Mouse (Mus musculus) liver, embryonic 13.5 days (tissue): Measurements from ENCODE around the gene Fbxw2. TPM values are rescaled to one million over a fixed set of nuclear protein-coding genes. Genes with fewer than 3 reads are reported as not detected.

Source experiments
- ATAC-seq: fragments of 200-750 bp; cut with Nextera tagmentation; 2 replicates; pipeline ENCODE4 v1.8.0; 2017; ENCODE audit warnings: low read depth, mild to moderate bottlenecking, moderate number of reproducible peaks, moderate library complexity
- DNase-seq: peaks from one replicate; pipeline ENCODE4 v3.0.0; 2022
- H3K27ac ChIP-seq: fragments of 300-500 bp; sonication (generic); 2 replicates; pipeline ENCODE4 v1.5.1; 2015; ENCODE audit warnings: moderate library complexity, mild to moderate bottlenecking, inconsistent platforms
- H3K27me3 ChIP-seq: fragments of 300-500 bp; sonication (generic); 2 replicates; pipeline ENCODE4 v1.6.1; 2015; ENCODE audit warnings: mild to moderate bottlenecking, inconsistent platforms
- H3K36me3 ChIP-seq: fragments of 300-500 bp; sonication (generic); 2 replicates; pipeline ENCODE4 v1.6.1; 2015; ENCODE audit warnings: mild to moderate bottlenecking, inconsistent platforms
- H3K4me1 ChIP-seq: fragments of 300-500 bp; sonication (generic); replicated peaks from 2 replicates; pipeline ENCODE4 v1.6.1; 2015; ENCODE audit warnings: inconsistent platforms
- H3K4me2 ChIP-seq: fragments of 300-500 bp; sonication (generic); 2 replicates; pipeline ENCODE4 v1.6.1; 2015; ENCODE audit warnings: inconsistent platforms, mild to moderate bottlenecking, moderate library complexity
- H3K4me3 ChIP-seq: fragments of 300-500 bp; sonication (generic); replicated peaks from 2 replicates; pipeline ENCODE4 v1.5.1; 2015; ENCODE audit warnings: mild to moderate bottlenecking, inconsistent platforms
- H3K9ac ChIP-seq: fragments of 300-500 bp; sonication (generic); 2 replicates; pipeline ENCODE4 v1.6.1; 2015; ENCODE audit warnings: mild to moderate bottlenecking, inconsistent platforms
- H3K9me3 ChIP-seq: fragments of 300-500 bp; sonication (generic); replicated peaks from 2 replicates; pipeline ENCODE4 v1.6.1; 2016; ENCODE audit warnings: inconsistent platforms
- WGBS: fragments of 180-500 bp; shearing (Covaris S2); methylation state at CpG from one replicate; pipeline ENCODE4 v1.1.7; 2015; ENCODE audit not compliant: insufficient replicate concordance; 5-methylcytosine and 5-hydroxymethylcytosine counted together
- polyA plus RNA-seq: library from polyadenylated mRNA; unstranded; fragments of >200 nt; fragmentation: Nextera tagmentation; extraction: Ambion mirVana; gene quantifications from 2 replicates; pipeline ENCODE4 v1.2.1, GENCODE M21; 2015

Fbxw2 gene
- 57.7 and 61.5 TPM in 2 replicates for polyA plus RNA-seq

DNA sequence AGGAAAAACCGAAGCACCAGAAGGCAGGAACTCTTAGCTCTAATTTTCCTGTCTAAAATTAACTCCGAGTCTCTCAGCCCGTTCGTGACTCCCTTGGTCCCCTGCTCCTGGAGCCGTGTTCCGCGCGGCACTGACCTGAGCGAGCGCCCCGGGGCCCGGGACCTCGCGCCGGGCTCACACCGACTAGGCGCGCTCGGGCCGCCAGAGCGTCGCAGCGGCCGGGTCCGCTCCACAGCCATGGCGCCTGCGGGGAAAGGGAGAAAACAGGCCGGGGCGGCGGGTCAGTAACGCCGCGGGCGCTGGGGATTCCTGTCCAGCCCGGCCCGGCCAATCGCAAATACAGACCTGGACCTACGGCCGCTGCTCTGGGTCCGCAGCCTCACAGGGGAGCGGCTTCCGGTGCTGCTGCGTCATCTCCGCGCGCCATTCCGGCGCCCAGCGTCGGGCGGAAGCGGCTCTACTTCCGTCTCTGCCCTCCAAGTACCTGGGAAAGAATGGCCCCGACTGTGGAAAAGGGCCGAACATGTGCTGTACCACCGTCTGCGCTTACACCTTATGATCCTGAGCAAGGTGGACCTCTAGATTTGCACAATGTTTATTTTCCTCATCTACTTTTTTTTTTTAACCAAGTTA lies at the start of gene Fbxw2:
TSS of gene Fbxw2 (minus strand) at position 485 of the 633 bp plus-strand sequence.
- ATAC-seq (peak; percentile 93), DNase-seq (peak; percentile 83)
- Histone ChIP-seq H3K9ac (peak within 1 kb of the TSS; percentile 97), H3K36me3 (peaks cover 21% of the 10 kb centered on the region), H3K27me3 (no peaks in the 10 kb centered on the region), H3K9me3 (no peaks in the 10 kb centered on the region), H3K4me1 (peaks cover 52% of the 10 kb centered on the region), H3K27ac (peak within 1 kb of the TSS; percentile 92), H3K4me2 (peak within 1 kb of the TSS; percentile 81), H3K4me3 (peak within 1 kb of the TSS; percentile 93)
- under 1% methylated on average over 57 of the region's 57 CpGs for WGBS

GRCm38 (mm10) chr2:34874816-34875345 lies 48.8 kb upstream of the Fbxw2 start, which contains the start of gene Psmd5:
TSS of gene Psmd5 (minus strand) at chr2:34874968.
- no peak for DNase-seq
- peaks cover 45% of the 10 kb centered on the region for H3K27me3 ChIP-seq
- ATAC-seq: no peak
- H3K27ac ChIP-seq: peak within 1 kb of the TSS; percentile 55
- peak within 1 kb of the TSS; percentile 39 for H3K9ac ChIP-seq
- H3K4me3 ChIP-seq: peak within 1 kb of the TSS; percentile 46
- no peaks in the 10 kb centered on the region for H3K36me3 ChIP-seq
- no peaks in the 10 kb centered on the region for H3K9me3 ChIP-seq
- H3K4me2 ChIP-seq: peak within 1 kb of the TSS; percentile 42
- 22% methylated on average over 8 of the region's 8 CpGs for WGBS
- H3K4me1 ChIP-seq: peaks cover 15% of the 10 kb centered on the region

GRCm38 (mm10) chr2:34874271-34874670 lies 48.2 kb upstream of the Fbxw2 start, which contains the start of gene Cutal:
TSS of gene Cutal (plus strand) at chr2:34874396.
- DNase-seq (no peak), ATAC-seq (no peak)
- H3K27ac ChIP-seq: peak within 1 kb of the TSS; percentile 55
- H3K4me1 ChIP-seq: peaks cover 21% of the 10 kb centered on the region
- H3K9me3 ChIP-seq: no peaks in the 10 kb centered on the region
- peaks cover 45% of the 10 kb centered on the region for H3K27me3 ChIP-seq
- H3K4me3 ChIP-seq: peak within 1 kb of the TSS; percentile 46
- peak within 1 kb of the TSS; percentile 42 for H3K4me2 ChIP-seq
- no peaks in the 10 kb centered on the region for H3K36me3 ChIP-seq
- WGBS: 11% methylated on average over 14 of the region's 14 CpGs
- peak within 1 kb of the TSS; percentile 39 for H3K9ac ChIP-seq

GRCm38 (mm10) chr2:34870520-34871474 lies 44.7 kb upstream of the Fbxw2 start:
- Histone ChIP-seq H3K9me3 (no peaks in the 10 kb centered on the region), H3K4me2 (peak overlapping the region; percentile 84), H3K4me3 (peak overlapping the region; percentile 86), H3K36me3 (peaks cover 27% of the 10 kb centered on the region), H3K4me1 (peaks cover 41% of the 10 kb centered on the region), H3K9ac (peak overlapping the region; percentile 94), H3K27me3 (peaks cover 30% of the 10 kb centered on the region), H3K27ac (peak overlapping the region; percentile 97)
- WGBS: under 1% methylated on average over 67 of the region's 67 CpGs
- DNase-seq (peak; percentile 99), ATAC-seq (peak; percentile 90)

DNA sequence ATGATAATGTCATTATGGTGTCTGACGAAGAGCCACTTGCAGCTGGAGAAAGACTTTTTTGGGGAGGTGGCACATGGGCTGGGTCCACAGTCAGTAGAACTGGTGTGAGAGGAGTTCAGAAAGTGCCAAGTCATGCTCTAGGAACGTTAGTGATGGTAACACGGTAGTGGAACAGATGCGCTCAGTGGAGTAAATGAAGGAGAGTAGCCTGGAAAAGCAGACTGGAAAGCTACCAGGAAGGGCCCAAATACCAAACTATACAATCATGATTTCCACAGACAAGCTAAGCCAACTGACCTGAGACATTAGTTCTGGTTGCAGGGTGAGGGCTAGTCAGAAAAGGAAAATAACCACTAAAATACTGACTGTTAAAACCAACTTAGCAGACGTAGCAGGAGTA lies 43.6 kb upstream of the Fbxw2 start:
- H3K27me3 ChIP-seq: peaks cover 21% of the 10 kb centered on the region
- H3K4me3 ChIP-seq: peak overlapping the region; percentile 86
- no peaks in the 10 kb centered on the region for H3K9me3 ChIP-seq
- H3K4me2 ChIP-seq: peak overlapping the region; percentile 84
- DNase-seq: peak; percentile 74
- peaks cover 38% of the 10 kb centered on the region for H3K36me3 ChIP-seq
- 9% methylated on average over 5 of the region's 5 CpGs for WGBS
- peak overlapping the region; percentile 97 for H3K27ac ChIP-seq
- peak; percentile 83 for ATAC-seq
- H3K4me1 ChIP-seq: peaks cover 41% of the 10 kb centered on the region
- H3K9ac ChIP-seq: peak overlapping the region; percentile 94

DNA sequence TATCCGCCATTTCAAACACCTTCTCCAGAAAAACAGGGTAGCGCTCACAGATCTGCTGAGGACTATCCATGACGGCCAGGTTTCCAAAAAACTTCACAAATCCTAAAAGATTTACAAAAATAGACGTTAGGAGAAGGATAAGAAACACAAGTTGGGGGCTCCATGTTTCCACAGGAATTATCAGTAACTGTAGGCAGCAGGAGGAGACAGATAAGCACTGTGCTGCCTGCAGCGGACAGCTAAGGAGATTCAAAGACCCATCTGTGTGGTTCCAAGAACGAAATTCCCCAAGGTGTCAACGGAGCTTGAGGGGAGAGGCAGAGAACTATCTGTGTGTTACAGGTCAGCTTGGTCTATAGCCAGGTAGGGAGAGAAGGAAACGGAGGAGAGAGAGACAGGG lies 31.6 kb upstream of the Fbxw2 start:
- peaks cover 11% of the 10 kb centered on the region for H3K4me1 ChIP-seq
- 43% methylated on average over 8 of the region's 8 CpGs for WGBS
- H3K4me2 ChIP-seq: no peak overlapping the region
- DNase-seq: peak; percentile 23
- no peak overlapping the region for H3K27ac ChIP-seq
- H3K27me3 ChIP-seq: no peaks in the 10 kb centered on the region
- no peak overlapping the region for H3K4me3 ChIP-seq
- peaks cover 93% of the 10 kb centered on the region for H3K36me3 ChIP-seq
- ATAC-seq: peak; percentile 41; the same call in 1 of the 2 replicates
- no peak overlapping the region for H3K9ac ChIP-seq
- H3K9me3 ChIP-seq: no peaks in the 10 kb centered on the region

DNA sequence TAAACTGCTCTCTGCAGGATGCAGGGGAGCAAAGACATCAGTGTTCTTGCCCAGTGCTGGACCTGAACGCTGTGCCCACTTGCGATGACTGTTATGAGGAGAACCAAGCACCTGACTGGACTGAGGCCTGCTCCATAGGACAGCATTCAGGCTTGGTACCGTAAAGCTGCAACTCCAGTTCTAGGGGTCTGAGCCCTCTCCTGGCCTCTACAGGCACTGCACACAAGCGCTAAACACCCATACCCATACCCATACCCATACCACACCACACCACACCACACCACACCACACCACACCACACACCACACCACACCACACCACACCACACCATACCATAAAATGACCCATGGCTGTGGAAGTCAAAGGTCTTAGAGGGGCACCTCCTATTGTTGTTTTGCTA lies 29.2 kb upstream of the Fbxw2 start:
- Histone ChIP-seq H3K27ac (no peak overlapping the region), H3K4me3 (no peak overlapping the region), H3K9me3 (no peaks in the 10 kb centered on the region), H3K9ac (no peak overlapping the region), H3K4me2 (no peak overlapping the region), H3K36me3 (peaks cover 99% of the 10 kb centered on the region), H3K4me1 (peaks cover 11% of the 10 kb centered on the region), H3K27me3 (no peaks in the 10 kb centered on the region)
- ATAC-seq (no peak), DNase-seq (no peak)
- 93% methylated on average over 4 of the region's 4 CpGs for WGBS

DNA sequence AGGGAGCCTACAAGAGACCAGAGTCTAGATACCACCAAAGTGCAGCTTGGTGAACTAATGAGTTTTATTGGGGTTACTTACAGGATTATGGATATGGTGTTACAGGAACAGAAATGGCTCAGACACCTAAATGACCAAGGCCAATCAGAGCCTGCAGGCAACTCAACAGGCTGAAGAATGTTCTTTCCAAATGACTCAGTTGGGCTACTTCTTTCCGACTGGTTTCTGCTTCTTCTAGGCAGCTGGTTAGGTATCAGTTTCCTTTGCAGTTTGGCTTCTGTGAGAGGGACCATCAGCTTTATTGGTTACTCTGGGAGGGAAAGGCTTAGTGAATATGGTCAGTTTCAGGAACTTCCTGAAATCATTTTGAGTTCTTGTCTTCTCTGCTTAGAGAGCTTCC lies 21.6 kb upstream of the Fbxw2 start:
- Histone ChIP-seq H3K9me3 (no peaks in the 10 kb centered on the region), H3K4me1 (no peaks in the 10 kb centered on the region), H3K9ac (no peak overlapping the region), H3K36me3 (peaks cover 38% of the 10 kb centered on the region), H3K4me3 (no peak overlapping the region), H3K4me2 (no peak overlapping the region), H3K27me3 (no peaks in the 10 kb centered on the region), H3K27ac (no peak overlapping the region)
- ATAC-seq: no peak
- 84% methylated on average over 1 of the region's 1 CpGs for WGBS
- DNase-seq: no peak

GRCm38 (mm10) chr2:34843211-34843939 lies 17.3 kb upstream of the Fbxw2 start:
- 68% methylated on average over 11 of the region's 11 CpGs for WGBS
- Histone ChIP-seq H3K4me2 (no peak overlapping the region), H3K4me1 (no peaks in the 10 kb centered on the region), H3K36me3 (no peaks in the 10 kb centered on the region), H3K9me3 (no peaks in the 10 kb centered on the region), H3K9ac (no peak overlapping the region), H3K27me3 (no peaks in the 10 kb centered on the region), H3K4me3 (no peak overlapping the region), H3K27ac (no peak overlapping the region)
- no peak for ATAC-seq
- DNase-seq: no peak

DNA sequence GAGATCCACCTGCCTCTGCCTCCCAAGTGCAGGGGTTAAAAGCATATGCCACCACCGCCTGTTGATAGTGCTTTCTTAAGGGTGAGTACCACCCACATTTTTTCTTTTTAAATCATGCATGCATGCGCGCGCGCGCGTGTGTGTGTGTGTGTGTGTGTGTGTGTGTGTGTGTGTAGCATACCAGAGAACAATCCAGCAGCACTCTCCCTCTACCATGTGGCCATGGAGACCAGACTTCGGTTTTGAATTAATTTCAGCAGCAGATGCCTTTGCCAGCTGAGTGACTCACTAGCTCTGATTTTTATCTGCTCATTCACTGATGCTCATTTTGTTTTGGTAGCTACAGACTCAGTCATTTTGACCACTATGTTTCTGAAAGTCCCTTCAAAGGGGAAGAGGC lies 15.6 kb upstream of the Fbxw2 start:
- no peaks in the 10 kb centered on the region for H3K36me3 ChIP-seq
- no peak overlapping the region for H3K4me2 ChIP-seq
- no peak overlapping the region for H3K27ac ChIP-seq
- no peaks in the 10 kb centered on the region for H3K9me3 ChIP-seq
- no peak for ATAC-seq
- no peak overlapping the region for H3K4me3 ChIP-seq
- no peaks in the 10 kb centered on the region for H3K4me1 ChIP-seq
- H3K9ac ChIP-seq: no peak overlapping the region
- DNase-seq: no peak
- H3K27me3 ChIP-seq: no peaks in the 10 kb centered on the region
- WGBS: 76% methylated on average over 8 of the region's 8 CpGs
